Mouse (Mus musculus) forebrain, embryonic 10.5 days (tissue): ENCODE data around the gene Agap1. TPM values are rescaled to one million over a fixed set of nuclear protein-coding genes. Genes with fewer than 3 reads are reported as not detected.

ENCODE experiments used
- DNase-seq: peaks from one replicate; pipeline ENCODE4 v3.0.0-alpha.2; 2017; ENCODE audit warnings: low spot score; ENCODE audit errors: extremely low spot score
- H3K27ac ChIP-seq: fragments of 300-500 bp; sonication (generic); 2 replicates; pipeline ENCODE4 v1.5.1; 2016; ENCODE audit warnings: mild to moderate bottlenecking
- H3K27me3 ChIP-seq: fragments of 300-500 bp; sonication (generic); 2 replicates; pipeline ENCODE4 v1.6.1; 2016; ENCODE audit warnings: mild to moderate bottlenecking; ENCODE audit not compliant: poor library complexity, severe bottlenecking
- H3K36me3 ChIP-seq: fragments of 300-500 bp; sonication (generic); replicated peaks from 2 replicates; pipeline ENCODE4 v1.6.1; 2016; ENCODE audit warnings: mild to moderate bottlenecking, moderate library complexity
- H3K4me1 ChIP-seq: fragments of 300-500 bp; sonication (generic); 2 replicates; pipeline ENCODE4 v1.6.1; 2016
- H3K4me3 ChIP-seq: fragments of 300-500 bp; sonication (generic); 2 replicates; pipeline ENCODE4 v1.5.1; 2016; ENCODE audit warnings: mild to moderate bottlenecking, moderate library complexity
- H3K9me3 ChIP-seq: fragments of 300-500 bp; sonication (generic); 2 replicates; pipeline ENCODE4 v1.6.1; 2016; ENCODE audit warnings: mild to moderate bottlenecking, moderate library complexity
- WGBS: fragments of 180-500 bp; shearing (Covaris S2); methylation state at CpG from one replicate; pipeline ENCODE4 v1.1.7; 2016; 5-methylcytosine and 5-hydroxymethylcytosine counted together
- polyA plus RNA-seq: library from polyadenylated mRNA; unstranded; fragments of >200 nt; fragmentation: Nextera tagmentation; extraction: Ambion mirVana; gene quantifications from 2 replicates; pipeline ENCODE4 v1.2.1, GENCODE M21; 2016

Gene Agap1
- polyA plus RNA-seq, 1 experiment from 2014 or later: 14.3 TPM

DNA sequence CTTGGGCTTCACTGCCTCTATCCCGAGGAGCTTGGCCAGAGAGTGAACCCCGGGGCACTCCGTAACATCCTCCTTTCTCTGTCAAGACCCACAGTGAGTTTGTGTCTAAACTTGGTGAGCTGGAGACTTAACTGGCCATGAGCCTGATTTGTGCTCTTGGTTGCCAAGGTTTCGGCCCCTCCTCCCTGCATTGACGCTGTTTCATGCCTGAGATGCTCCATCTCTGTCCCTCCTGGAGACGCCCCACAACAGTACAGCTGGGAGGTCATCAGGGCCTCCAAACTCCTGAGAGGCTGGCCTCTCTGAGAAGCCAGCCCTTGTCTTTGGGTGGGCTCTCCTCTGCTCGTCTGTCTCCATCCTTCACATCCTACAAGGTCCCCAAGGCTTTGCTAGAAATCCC is 437.7 kb downstream of the Agap1 start:
- WGBS: 51% methylated on average over 7 of the region's 7 CpGs
- no peaks in the 10 kb centered on the region for H3K9me3 ChIP-seq
- H3K27me3 ChIP-seq: peaks cover 81% of the 10 kb centered on the region
- H3K27ac ChIP-seq: no peak overlapping the region
- peaks cover 33% of the 10 kb centered on the region for H3K4me1 ChIP-seq
- H3K4me3 ChIP-seq: no peak overlapping the region
- no peak for DNase-seq
- H3K36me3 ChIP-seq: peaks cover 57% of the 10 kb centered on the region

DNA sequence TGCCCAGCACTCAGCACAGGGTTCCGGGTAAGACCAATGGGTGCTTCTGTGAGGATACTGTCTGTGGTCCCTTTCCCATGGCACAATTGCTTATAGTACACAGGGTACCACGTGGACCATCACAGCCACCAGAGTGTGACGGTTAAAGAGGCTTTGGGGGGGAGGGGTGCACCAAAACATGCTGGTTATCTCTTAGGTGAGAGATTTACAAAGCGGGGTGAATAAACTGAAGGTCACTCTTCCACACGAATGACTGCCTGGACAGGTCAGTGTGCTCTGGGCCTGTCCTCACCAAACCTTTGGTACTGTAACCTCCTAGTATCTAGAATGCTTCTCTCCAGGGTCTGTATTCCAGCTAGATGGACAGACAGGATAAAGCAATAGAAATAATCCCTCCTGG is 441.2 kb downstream of the Agap1 start:
- 90% methylated on average over 5 of the region's 5 CpGs for WGBS
- no peak for DNase-seq
- H3K36me3 ChIP-seq: peaks cover 26% of the 10 kb centered on the region
- H3K4me1 ChIP-seq: peaks cover 40% of the 10 kb centered on the region
- H3K4me3 ChIP-seq: no peak overlapping the region
- no peaks in the 10 kb centered on the region for H3K9me3 ChIP-seq
- H3K27me3 ChIP-seq: peaks cover 70% of the 10 kb centered on the region
- no peak overlapping the region for H3K27ac ChIP-seq

DNA sequence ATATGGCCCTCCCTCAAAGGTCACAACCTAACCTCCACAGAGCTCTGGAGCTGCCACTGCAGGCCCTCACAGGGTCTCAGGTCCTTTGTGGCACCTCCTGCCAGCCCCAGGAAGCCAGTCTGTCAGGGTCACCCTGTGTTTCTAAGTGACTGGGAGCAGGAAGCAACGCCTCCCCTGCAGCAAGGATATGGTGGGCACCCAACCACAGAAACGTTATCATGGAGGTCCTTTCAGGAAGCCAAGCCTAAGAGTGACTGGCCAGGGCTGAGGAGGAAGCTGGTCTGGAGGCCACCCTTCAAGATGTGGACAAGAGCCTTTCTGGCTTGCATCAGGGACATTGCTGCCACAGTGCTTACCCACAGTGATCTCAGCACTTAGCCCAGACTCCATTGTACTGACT is 444.4 kb downstream of the Agap1 start:
- Histone ChIP-seq H3K9me3 (no peaks in the 10 kb centered on the region), H3K27me3 (peaks cover 43% of the 10 kb centered on the region), H3K4me3 (no peak overlapping the region), H3K36me3 (peaks cover 11% of the 10 kb centered on the region; the same call in 1 of the 2 replicates), H3K4me1 (peaks cover 10% of the 10 kb centered on the region), H3K27ac (no peak overlapping the region)
- DNase-seq: no peak
- WGBS: 79% methylated on average over 2 of the region's 2 CpGs

DNA sequence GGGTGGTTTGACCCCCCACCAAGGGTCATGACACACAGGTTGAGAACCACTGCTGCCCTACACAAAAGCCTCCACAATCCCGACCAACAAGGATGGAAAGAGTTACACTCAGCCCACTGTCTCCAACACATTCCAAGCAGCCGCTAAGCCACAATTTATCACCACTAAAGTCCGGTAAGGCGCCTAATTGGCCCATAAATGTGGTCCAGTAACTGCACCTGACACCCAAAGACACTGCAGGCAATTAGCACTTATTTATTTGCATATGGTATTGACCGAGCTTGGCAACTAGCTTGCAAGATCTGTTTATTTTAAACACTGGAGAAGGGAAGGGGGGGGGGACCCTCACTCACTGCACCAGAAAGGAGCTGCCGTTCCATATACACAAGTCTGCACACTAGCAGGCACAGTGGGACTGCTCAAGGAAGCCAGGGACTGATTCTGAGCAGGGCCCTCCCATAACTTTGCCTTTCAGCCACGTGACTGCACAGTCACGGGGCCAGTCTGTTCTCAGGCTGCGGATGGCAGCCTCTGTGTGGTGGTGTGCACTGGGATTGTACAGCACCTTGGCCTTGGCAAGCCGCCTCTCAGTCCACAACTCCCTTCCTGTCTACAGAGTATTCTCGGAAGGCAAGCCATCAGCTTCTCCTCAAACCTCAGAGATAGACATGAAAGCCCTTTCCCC is 445.3 kb downstream of the Agap1 start:
- H3K36me3 ChIP-seq: peaks cover 9% of the 10 kb centered on the region; the same call in 1 of the 2 replicates
- H3K4me3 ChIP-seq: no peak overlapping the region
- peaks cover 44% of the 10 kb centered on the region for H3K27me3 ChIP-seq
- H3K9me3 ChIP-seq: no peaks in the 10 kb centered on the region
- no peak for DNase-seq
- H3K4me1 ChIP-seq: peaks cover 10% of the 10 kb centered on the region; the same call in 1 of the 2 replicates
- no peak overlapping the region for H3K27ac ChIP-seq
- 83% methylated on average over 11 of the region's 11 CpGs for WGBS

DNA sequence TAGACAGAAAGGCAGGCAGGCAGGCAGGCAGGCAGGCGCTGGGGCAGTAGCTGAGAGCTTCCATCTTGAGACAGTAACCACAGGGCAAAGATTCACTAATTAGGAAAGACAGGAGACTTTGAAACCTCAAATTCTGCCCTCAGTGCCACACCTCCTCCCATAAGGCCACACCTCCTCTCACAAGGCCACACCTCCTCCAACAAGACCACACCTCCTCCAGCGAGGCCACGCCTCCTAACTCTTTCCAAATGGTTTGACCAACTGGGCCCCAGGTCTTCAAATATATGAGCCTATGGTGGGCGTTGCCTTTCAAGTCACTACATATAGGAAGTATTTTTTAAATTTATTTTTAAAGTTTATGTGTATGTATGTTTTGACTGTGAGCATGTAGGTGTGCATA is 446.8 kb downstream of the Agap1 start:
- peaks cover 10% of the 10 kb centered on the region; the same call in 1 of the 2 replicates for H3K4me1 ChIP-seq
- H3K9me3 ChIP-seq: peaks cover 3% of the 10 kb centered on the region
- 82% methylated on average over 4 of the region's 4 CpGs for WGBS
- peaks cover 31% of the 10 kb centered on the region for H3K27me3 ChIP-seq
- no peak overlapping the region for H3K4me3 ChIP-seq
- 0 out of 2 replicates have a peak, but pooled peaks cover 4% of the 10 kb centered on the region for H3K36me3 ChIP-seq
- H3K27ac ChIP-seq: no peak overlapping the region
- DNase-seq: no peak

DNA sequence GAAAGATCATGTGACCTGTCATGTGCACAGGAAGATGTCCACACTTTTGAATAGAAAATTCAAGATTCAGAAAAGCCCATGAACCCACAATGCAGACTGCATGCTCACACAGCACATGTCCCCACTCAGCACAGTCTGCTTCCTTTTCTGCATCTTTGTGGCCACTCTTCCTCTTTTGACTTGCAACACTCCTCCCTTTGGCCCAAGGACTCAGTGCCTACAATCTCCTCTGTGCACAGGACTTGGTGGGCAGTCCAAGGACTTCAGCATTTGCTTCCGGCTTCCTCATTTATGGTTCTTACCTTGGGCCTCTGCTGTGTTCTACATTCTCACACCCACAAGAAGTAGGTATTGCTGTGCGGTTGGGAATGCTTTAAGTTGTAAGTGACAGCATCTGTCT is 447.6 kb downstream of the Agap1 start:
- Histone ChIP-seq H3K4me3 (no peak overlapping the region), H3K27ac (no peak overlapping the region), H3K9me3 (peaks cover 11% of the 10 kb centered on the region), H3K4me1 (peaks cover 10% of the 10 kb centered on the region; the same call in 1 of the 2 replicates), H3K36me3 (0 out of 2 replicates have a peak, but pooled peaks cover 4% of the 10 kb centered on the region), H3K27me3 (peaks cover 26% of the 10 kb centered on the region)
- DNase-seq: no peak
- WGBS: 93% methylated on average over 2 of the region's 2 CpGs

DNA sequence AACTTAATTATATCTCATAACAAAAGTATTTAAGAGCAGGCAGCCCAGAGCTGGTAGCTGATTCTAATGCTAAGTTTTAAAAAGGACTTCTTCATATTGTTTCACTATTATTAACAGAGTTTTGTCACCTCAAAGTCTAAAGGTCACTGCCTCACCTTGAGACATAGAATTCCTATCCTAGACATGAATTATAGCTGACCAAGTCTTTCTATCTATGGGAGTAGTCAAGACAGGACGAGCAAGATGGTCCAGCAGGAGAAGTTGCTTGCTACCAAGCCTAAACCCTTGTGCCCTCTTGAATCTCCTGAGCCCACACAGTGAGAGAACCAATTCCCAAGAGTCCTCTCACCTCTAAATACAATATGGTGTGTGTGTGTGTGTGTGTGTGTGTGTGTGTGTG is 448.0 kb downstream of the Agap1 start:
- Histone ChIP-seq H3K4me1 (peaks cover 10% of the 10 kb centered on the region; the same call in 1 of the 2 replicates), H3K27ac (no peak overlapping the region), H3K9me3 (peaks cover 14% of the 10 kb centered on the region), H3K27me3 (peaks cover 22% of the 10 kb centered on the region), H3K36me3 (no peaks in the 10 kb centered on the region), H3K4me3 (no peak overlapping the region)
- DNase-seq: no peak
- WGBS: 83% methylated on average over 1 of the region's 1 CpGs

DNA sequence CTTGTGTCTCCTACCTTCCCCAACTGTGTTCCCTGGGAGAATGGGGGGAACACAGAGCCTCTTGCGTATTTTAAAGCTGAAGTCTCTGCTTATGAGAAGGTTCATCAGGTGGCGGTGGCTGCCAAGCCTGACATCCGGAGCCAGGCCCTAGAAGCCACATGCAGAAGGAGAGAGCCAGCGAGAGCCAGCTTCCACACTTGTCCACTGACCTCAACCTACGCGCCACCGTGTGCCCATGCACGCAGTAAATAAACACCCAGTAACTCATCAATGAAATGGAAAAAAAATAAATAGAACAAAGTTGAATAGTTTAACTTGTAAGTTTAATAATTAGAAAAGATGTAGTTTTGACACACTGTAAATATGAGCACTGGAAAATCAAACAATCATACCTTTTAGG is 455.2 kb downstream of the Agap1 start:
- no peak for DNase-seq
- Histone ChIP-seq H3K36me3 (no peaks in the 10 kb centered on the region), H3K27me3 (peaks cover 47% of the 10 kb centered on the region), H3K4me3 (no peak overlapping the region), H3K27ac (no peak overlapping the region), H3K9me3 (peaks cover 14% of the 10 kb centered on the region), H3K4me1 (peaks cover 12% of the 10 kb centered on the region)
- WGBS: 89% methylated on average over 8 of the region's 8 CpGs

DNA sequence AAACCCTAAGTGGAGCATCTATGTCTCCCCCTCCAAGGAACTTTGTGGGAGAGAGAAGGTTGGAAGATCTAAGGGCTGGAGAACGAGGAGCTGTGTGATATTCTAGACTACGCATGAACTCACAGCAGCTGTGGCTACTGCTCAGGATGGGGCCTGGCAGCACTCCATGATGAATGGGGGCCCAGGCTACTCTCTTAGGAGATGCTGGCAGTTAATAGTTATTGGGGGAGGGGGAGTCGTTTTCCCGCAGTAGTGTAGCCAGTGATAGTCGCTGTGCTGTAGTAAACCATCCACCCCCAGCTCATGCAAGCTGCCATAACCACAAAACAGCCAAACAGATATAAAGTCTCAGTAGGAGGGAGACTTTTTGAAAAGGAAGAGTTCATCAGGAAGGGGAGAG is 457.8 kb downstream of the Agap1 start:
- Histone ChIP-seq H3K9me3 (peaks cover 1% of the 10 kb centered on the region; the same call in 1 of the 2 replicates), H3K4me3 (no peak overlapping the region), H3K4me1 (peaks cover 12% of the 10 kb centered on the region), H3K27ac (no peak overlapping the region), H3K36me3 (no peaks in the 10 kb centered on the region), H3K27me3 (peaks cover 70% of the 10 kb centered on the region)
- no peak for DNase-seq
- WGBS: 50% methylated on average over 5 of the region's 5 CpGs

DNA sequence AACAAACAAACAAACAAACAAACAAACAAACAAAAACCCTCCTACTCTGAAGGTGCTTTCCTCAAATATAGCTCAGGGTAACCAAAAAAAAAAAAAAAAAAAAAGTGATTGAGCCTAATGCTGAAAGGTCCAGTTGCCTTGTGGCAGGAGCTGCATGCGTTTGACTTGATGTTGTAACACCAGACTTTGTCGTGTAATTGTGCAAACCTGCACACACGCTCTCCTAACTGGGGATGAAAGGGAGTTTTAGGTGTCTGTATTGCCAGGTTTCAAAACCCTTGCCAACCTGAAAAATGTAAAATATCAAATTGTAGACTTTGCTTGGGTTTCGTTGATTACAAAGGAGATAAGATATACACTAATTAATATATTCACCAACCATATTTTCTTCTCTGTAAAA is 459.0 kb downstream of the Agap1 start:
- H3K27me3 ChIP-seq: peaks cover 83% of the 10 kb centered on the region

DNA sequence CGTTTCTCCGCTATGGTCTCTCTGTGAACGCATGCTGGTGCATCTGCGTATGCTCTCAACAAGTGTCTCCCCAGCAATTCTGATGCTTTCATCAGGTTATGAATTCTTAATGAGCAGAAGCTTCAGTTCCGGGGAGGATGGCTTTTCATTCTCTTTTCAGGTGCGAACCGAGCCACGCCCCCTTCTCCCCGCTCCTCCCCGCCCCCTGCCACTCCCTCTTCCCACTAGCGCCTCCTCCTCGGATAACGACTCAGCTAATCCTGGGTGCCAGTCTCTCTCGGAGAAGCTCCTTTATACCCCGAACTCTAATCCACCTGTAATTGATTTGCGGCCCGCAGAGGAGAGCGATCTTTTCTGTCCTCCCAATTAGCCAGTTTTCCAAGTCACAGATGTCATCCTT is 463.5 kb downstream of the Agap1 start:
- 9% methylated on average over 18 of the region's 18 CpGs for WGBS
- no peaks in the 10 kb centered on the region for H3K36me3 ChIP-seq
- no peak for DNase-seq
- no peak overlapping the region for H3K4me3 ChIP-seq
- H3K9me3 ChIP-seq: peaks cover 11% of the 10 kb centered on the region
- peaks cover 90% of the 10 kb centered on the region for H3K27me3 ChIP-seq
- no peak overlapping the region for H3K27ac ChIP-seq
- H3K4me1 ChIP-seq: peaks cover 21% of the 10 kb centered on the region

More for the DNA sequence above, 459.0 kb downstream of the Agap1 start:
- Histone ChIP-seq H3K4me3 (no peak overlapping the region), H3K36me3 (no peaks in the 10 kb centered on the region), H3K27ac (no peak overlapping the region), H3K4me1 (peaks cover 16% of the 10 kb centered on the region), H3K9me3 (peaks cover 3% of the 10 kb centered on the region)
- DNase-seq: no peak
- 78% methylated on average over 4 of the region's 4 CpGs for WGBS

DNA sequence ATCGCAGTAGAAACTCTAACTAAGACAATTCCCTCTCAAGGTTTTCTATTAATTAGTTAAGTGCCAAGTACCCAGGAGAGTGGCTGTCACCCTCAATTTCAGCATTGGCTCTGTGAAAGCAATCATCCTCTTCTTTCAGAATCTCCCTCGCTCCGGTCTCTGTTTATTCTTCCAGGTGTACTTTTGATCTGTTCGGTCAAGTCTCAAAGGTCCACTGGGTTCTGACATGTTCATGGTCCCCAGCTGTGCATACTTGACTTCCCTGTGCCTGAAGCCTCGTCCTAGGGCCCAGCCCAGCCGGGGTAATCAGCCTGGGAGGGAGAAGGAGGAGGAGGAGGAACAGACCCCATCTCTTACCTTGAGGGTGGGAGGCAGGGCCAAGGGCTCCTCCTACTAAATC is 464.6 kb downstream of the Agap1 start:
- H3K27ac ChIP-seq: no peak overlapping the region
- H3K9me3 ChIP-seq: peaks cover 11% of the 10 kb centered on the region
- DNase-seq: no peak
- H3K36me3 ChIP-seq: no peaks in the 10 kb centered on the region
- H3K4me3 ChIP-seq: no peak overlapping the region
- H3K4me1 ChIP-seq: peaks cover 29% of the 10 kb centered on the region
- H3K27me3 ChIP-seq: peaks cover 93% of the 10 kb centered on the region
- WGBS: 81% methylated on average over 6 of the region's 6 CpGs

DNA sequence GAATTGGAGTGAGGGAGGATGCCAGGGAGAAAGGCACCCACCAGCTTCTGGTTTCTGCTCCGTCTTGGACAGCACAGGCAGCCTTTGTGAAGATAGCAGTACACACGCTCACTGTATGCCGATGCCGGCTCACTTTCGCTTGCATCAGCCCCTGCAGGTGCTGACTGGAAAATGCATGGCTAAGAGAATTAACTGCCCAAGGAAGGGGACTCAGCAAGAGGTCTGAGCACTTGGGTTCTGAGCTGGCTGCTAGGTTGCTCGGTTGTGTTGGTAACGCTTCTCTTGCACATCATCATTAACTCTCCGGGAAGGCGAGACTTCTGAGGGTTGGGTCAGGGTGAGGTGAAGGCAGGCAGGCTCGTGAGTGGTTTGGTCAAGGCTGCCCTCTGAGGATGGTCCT is 467.2 kb downstream of the Agap1 start:
- DNase-seq: peak; percentile 34
- 0 out of 2 replicates have a peak overlapping the region, but pooled peaks have one; percentile 43 for H3K4me3 ChIP-seq
- no peak overlapping the region for H3K27ac ChIP-seq
- 4% methylated on average over 10 of the region's 10 CpGs for WGBS
- H3K4me1 ChIP-seq: peaks cover 55% of the 10 kb centered on the region
- H3K9me3 ChIP-seq: peaks cover 11% of the 10 kb centered on the region
- no peaks in the 10 kb centered on the region for H3K36me3 ChIP-seq
- H3K27me3 ChIP-seq: peaks cover 100% of the 10 kb centered on the region
